Mouse (Mus musculus) brain, embryonic 14.5 days (tissue): ENCODE results near the gene Epha4. TPM values are rescaled to one million over a fixed set of nuclear protein-coding genes. Genes with fewer than 3 reads are reported as not detected.
A peak's percentile ranks its signal among the peaks of the same experiment; 100 is the strongest.

Source experiments
- DNase-seq: peaks from one replicate; pipeline ENCODE4 v3.0.0-alpha.2; 2011; ENCODE audit warnings: low read depth
- CTCF ChIP-seq: fragments of 200-500 bp; IDR thresholded peaks from 2 replicates; pipeline ENCODE4 v1.5.1; 2012; ENCODE audit warnings: inconsistent platforms, mild to moderate bottlenecking, moderate library complexity, borderline replicate concordance; ENCODE audit not compliant: insufficient read depth, insufficient read length; ENCODE audit errors: extremely low read depth
- POLR2A ChIP-seq: fragments of 200-500 bp; IDR thresholded peaks from 2 replicates; pipeline ENCODE4 v1.6.1; 2012; ENCODE audit warnings: mild to moderate bottlenecking, inconsistent platforms, borderline replicate concordance; ENCODE audit not compliant: poor library complexity, insufficient read depth, insufficient read length, severe bottlenecking; ENCODE audit errors: extremely low read depth
- polyA plus RNA-seq: library from polyadenylated mRNA; depleted of rRNA; stranded (reverse); fragments of >200 nt; gene quantifications from 2 replicates; pipeline ENCODE4 v1.2.3, GENCODE M21; 2012

Epha4 gene
- polyA plus RNA-seq, 1 experiment, result 56.5 TPM

GRCm38 (mm10) chr1:77374054-77374453 is 140.8 kb downstream of the Epha4 start:
- TF ChIP-seq CTCF, result no peak
- no peak for TF ChIP-seq POLR2A
- DNase-seq, result no peak

DNA sequence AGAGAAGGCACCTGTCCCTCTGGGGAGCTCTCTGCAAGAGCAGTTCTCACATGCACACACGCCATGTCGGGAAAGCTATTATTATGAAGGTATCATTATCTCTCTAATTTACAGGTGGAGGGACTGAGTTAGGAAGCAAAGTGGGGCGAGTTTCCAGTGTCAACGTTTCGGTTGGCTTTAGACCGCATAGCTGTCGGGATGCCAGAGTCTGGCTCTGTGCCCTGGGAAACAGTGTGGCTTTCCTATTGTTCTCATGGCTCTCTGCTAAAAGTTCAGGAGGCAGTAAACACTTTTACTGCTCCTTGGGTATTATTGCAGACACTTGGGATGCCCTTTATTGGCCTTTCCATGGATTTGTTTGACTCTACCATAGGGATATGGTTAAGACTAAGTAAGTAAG is 144.0 kb downstream of the Epha4 start:
- TF ChIP-seq POLR2A (no peak), CTCF (no peak)
- DNase-seq, result no peak

DNA sequence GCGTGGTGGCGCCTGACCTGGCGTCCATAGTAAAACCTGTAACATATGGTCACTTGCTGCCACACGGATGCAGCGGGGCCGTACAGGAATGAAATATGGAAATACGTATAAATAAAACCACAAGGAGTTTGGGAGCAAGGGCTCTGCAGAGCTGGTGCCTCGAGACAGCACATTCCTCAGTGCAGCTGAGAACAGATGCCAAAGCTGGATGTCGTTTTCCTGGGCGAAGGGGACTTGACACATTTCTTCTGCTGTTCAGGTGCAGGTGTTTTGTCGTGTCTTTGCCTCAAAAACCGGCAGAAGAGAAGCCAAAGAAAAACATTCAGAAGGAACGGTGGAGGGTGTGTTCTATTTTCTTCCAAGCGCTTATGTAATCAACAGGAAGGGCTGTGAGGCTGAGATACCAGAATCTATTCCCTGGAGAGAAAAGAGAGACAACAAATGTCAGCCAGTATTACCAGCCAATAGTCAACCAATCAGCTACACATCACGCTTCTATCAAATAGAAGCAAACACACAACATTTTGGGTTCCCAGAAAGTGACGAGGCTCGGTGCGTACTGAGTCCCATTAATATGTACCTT is 145.5 kb downstream of the Epha4 start:
- DNase-seq, result no peak
- TF ChIP-seq CTCF (no peak), POLR2A (no peak)

- TF ChIP-seq POLR2A, result no peak
- TF ChIP-seq CTCF, result no peak
- no peak for DNase-seq
Observed at GRCm38 (mm10) chr1:77365850-77366249, 149.0 kb downstream of the Epha4 start.

- no peak for DNase-seq
Observed at GRCm38 (mm10) chr1:77364596-77364995, 150.3 kb downstream of the Epha4 start.

DNA sequence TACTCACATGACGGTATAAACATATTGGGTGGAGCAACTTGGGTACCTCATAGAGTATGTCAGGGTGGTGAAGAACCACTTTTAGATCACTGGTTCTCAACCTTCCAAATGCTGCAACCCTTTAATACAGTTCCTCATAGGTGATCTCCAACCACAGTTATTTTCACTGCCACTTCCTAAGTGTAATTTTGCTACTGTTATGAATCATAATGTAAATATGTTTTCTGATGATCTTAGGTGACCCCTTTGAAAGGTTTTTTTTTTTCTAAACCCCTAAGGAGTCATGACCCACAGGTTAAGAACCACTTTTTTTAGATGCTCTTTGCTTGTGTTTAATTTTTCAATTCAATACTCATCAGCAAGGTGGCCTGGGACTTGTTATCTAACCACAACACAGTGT is 151.0 kb downstream of the Epha4 start:
- DNase-seq, result no peak

More at GRCm38 (mm10) chr1:77364596-77364995, 150.3 kb downstream of the Epha4 start:
- TF ChIP-seq CTCF (no peak), POLR2A (no peak)

DNA sequence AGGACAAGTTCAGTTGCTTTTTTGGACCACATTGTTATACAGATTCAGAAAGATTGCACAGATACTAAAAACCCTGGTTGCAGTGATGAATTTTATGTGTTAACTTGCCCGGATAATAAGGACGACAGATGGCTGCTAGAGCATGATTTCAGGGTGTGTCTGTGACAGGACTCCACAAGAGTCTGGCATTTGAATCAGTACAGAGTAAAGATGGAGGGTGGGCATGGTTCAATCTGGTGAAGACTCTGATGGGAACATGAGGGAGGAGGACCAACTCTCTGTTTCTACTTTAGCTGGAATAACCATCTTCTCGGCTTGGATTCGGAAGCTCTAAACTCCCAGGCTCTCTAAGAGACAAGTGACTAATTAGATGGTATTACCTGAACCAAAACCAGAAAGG is 168.4 kb downstream of the Epha4 start:
- DNase-seq, result peak; percentile 47

More for the DNA sequence above, 151.0 kb downstream of the Epha4 start:
- TF ChIP-seq CTCF (no peak), POLR2A (no peak)

DNA sequence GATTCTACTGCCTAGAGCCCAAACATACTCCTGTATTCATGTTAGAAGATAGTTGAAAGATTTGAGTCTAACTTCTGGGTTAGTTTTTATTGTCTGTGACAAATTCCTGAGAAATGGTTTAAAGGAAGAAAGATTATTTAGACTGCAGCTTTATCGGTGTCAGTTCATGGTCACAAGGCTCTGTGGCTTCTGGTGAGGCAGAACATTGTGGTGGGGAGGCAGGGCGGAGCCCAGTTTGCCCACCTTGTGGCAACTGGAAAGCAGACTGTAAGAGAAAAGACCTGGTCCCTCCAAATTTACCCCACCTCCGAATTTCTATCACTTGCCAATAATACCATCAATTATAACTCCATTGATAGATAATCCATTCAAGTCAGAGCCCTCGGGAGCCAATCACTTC is 171.1 kb downstream of the Epha4 start:
- TF ChIP-seq CTCF (no peak), POLR2A (no peak)
- DNase-seq, result no peak

More for the DNA sequence above, 168.4 kb downstream of the Epha4 start:
- TF ChIP-seq POLR2A, result no peak
- TF ChIP-seq CTCF, result no peak

DNA sequence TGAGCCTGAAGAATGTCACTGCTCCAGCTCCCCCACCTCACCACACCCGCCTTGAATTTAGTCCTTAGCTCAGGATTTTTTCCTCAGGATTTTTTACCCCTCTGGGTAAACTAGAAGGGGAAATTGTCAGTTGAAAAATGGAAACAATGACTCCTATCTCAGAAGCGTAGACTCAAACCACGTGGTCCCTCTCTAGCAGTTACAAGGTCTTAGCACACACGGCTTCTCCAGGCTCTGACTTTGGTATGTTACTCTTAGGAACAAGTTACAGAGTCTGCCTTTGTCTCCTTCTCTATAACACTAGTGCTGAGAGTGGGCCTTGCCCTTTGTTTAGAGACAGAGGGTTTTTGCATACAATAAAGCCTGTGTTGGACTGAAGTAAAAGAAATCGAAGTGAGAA is 175.2 kb downstream of the Epha4 start:
- TF ChIP-seq POLR2A, result no peak
- no peak for TF ChIP-seq CTCF

GRCm38 (mm10) chr1:77338346-77338745 is 176.5 kb downstream of the Epha4 start:
- DNase-seq, result peak; percentile 27
- no peak for TF ChIP-seq CTCF
- TF ChIP-seq POLR2A, result no peak

More for the DNA sequence above, 175.2 kb downstream of the Epha4 start:
- no peak for DNase-seq

DNA sequence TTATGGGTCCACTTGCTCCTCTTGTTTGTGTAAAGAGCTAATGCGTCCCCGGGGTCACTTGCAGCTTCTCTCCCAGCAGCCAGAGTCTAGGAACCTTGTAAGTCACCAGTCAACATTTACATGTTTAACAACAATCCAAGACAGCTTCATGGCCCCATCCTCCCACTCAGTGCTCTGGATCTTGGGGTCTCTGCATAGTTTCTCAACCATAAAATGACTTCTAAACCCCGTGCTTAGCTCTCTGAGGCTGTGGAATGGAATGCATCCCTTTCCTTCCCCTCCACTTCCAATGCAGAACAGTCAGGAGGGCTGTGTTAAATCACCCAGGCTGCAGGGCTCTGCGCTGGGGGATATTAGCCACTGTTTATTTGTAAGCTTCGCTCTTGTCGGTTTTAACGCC is 178.0 kb downstream of the Epha4 start:
- no peak for TF ChIP-seq CTCF
- TF ChIP-seq POLR2A, result no peak
- no peak for DNase-seq

DNA sequence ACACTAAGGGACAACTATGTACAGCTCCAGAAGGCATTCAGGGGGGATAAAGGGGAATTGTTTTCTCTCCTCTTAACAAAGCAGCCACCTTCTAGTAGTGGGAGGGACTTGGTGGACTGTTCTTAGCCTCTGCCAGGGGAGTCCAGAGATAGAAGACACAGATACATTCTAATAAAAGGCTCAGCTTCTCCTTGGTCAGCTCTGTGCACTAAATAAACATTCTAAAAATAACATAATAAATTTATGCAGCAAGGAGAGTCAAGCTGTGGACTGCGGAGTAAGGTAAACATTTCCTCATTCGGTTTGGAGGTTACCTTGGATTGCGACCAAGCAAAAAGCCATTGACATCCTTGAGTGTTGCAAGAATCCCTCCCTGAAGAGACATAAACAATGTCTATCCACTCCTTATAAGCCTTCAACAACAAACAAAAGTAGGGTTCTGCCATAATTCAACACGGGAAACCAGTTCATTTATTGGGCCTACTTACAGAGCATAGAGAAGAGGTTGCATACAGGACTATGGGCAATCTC is 196.2 kb downstream of the Epha4 start:
- DNase-seq, result no peak
- no peak for TF ChIP-seq CTCF
- no peak for TF ChIP-seq POLR2A
